Mouse (Mus musculus): Measurements from ENCODE around the gene Btg1. TPM values are rescaled to one million over a fixed set of nuclear protein-coding genes. Genes with fewer than 3 reads are reported as not detected.

Gene Btg1
- polyA plus RNA-seq, 1 experiment from 2014 or later = 69.5 TPM

GRCm38 (mm10) chr10:96592089-96592488 is 24.7 kb upstream of the Btg1 start:
- no peak overlapping the region for H3K4me3 ChIP-seq
- H3K4me2 ChIP-seq (replicated peaks) = no peak overlapping the region
- ATAC-seq (ENCODE audit: low FRiP score, low read depth) = no peak
- no peaks in the 10 kb centered on the region for H3K27me3 ChIP-seq (replicated peaks)
- no peak overlapping the region for H3K9ac ChIP-seq
- H3K27ac ChIP-seq = no peak overlapping the region
- H3K36me3 ChIP-seq = no peaks in the 10 kb centered on the region
- 73% methylated on average over 1 of the region's 2 CpGs for WGBS
- H3K4me1 ChIP-seq = no peaks in the 10 kb centered on the region
- H3K9me3 ChIP-seq = no peaks in the 10 kb centered on the region

- Histone ChIP-seq H3K4me2 (replicated peaks) (no peak overlapping the region), H3K4me3 (no peak overlapping the region), H3K9ac (no peak overlapping the region), H3K27ac (no peak overlapping the region), H3K27me3 (replicated peaks) (no peaks in the 10 kb centered on the region), H3K9me3 (no peaks in the 10 kb centered on the region), H3K4me1 (no peaks in the 10 kb centered on the region), H3K36me3 (no peaks in the 10 kb centered on the region)
- 86% methylated on average over 10 of the region's 10 CpGs for WGBS
- no peak for ATAC-seq (ENCODE audit: low FRiP score, low read depth)
Observed at GRCm38 (mm10) chr10:96595435-96596132, 21.2 kb upstream of the Btg1 start.

DNA sequence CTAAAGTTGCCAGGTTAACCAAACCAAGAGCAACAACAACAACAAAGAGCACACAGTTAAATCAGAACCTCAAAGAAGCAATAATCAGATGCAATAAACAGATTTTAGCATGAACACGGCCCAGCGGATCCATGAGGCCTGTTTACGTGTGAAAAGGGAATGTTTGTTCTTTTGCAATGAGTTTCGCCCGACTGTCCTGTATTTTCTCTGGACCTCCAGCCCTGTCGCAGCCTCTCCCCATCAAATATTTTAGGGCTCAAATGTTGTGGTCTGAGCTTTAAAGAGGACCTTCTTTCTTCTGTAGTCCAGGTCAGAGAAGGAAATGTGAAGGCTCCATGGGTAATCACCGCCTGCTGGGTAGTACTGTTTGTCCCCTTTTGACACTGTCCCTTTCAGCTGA is 20.4 kb upstream of the Btg1 start:
- ATAC-seq (ENCODE audit: low FRiP score, low read depth) = no peak
- 82% methylated on average over 7 of the region's 7 CpGs for WGBS
- Histone ChIP-seq H3K4me2 (replicated peaks) (no peak overlapping the region), H3K9ac (no peak overlapping the region), H3K4me1 (no peaks in the 10 kb centered on the region), H3K27ac (no peak overlapping the region), H3K27me3 (replicated peaks) (no peaks in the 10 kb centered on the region), H3K4me3 (no peak overlapping the region), H3K9me3 (no peaks in the 10 kb centered on the region), H3K36me3 (no peaks in the 10 kb centered on the region)

- 92% methylated on average over 5 of the region's 5 CpGs for WGBS
- ATAC-seq (ENCODE audit: low FRiP score, low read depth) = no peak
- Histone ChIP-seq H3K4me3 (no peak overlapping the region), H3K9me3 (no peaks in the 10 kb centered on the region), H3K4me1 (no peaks in the 10 kb centered on the region), H3K27ac (no peak overlapping the region), H3K4me2 (replicated peaks) (no peak overlapping the region), H3K27me3 (replicated peaks) (no peaks in the 10 kb centered on the region), H3K36me3 (no peaks in the 10 kb centered on the region), H3K9ac (no peak overlapping the region)
Observed at GRCm38 (mm10) chr10:96599641-96600040, 17.2 kb upstream of the Btg1 start.

GRCm38 (mm10) chr10:96601670-96602069 is 15.1 kb upstream of the Btg1 start:
- Histone ChIP-seq H3K9me3 (no peaks in the 10 kb centered on the region), H3K27ac (no peak overlapping the region), H3K27me3 (replicated peaks) (no peaks in the 10 kb centered on the region), H3K9ac (no peak overlapping the region), H3K36me3 (no peaks in the 10 kb centered on the region), H3K4me3 (no peak overlapping the region), H3K4me1 (no peaks in the 10 kb centered on the region), H3K4me2 (replicated peaks) (no peak overlapping the region)
- ATAC-seq (ENCODE audit: low FRiP score, low read depth) = no peak
- WGBS = 94% methylated on average over 4 of the region's 4 CpGs

- no peak overlapping the region for H3K27ac ChIP-seq
- H3K27me3 ChIP-seq (replicated peaks) = no peaks in the 10 kb centered on the region
- H3K4me2 ChIP-seq (replicated peaks) = no peak overlapping the region
- H3K4me1 ChIP-seq = no peaks in the 10 kb centered on the region
- H3K36me3 ChIP-seq = no peaks in the 10 kb centered on the region
- no peaks in the 10 kb centered on the region for H3K9me3 ChIP-seq
- H3K9ac ChIP-seq = no peak overlapping the region
- WGBS = 76% methylated on average over 3 of the region's 3 CpGs
- no peak overlapping the region for H3K4me3 ChIP-seq
- ATAC-seq (ENCODE audit: low FRiP score, low read depth) = no peak
Observed at GRCm38 (mm10) chr10:96602339-96602738, 14.5 kb upstream of the Btg1 start.

- no peaks in the 10 kb centered on the region for H3K9me3 ChIP-seq
- no peaks in the 10 kb centered on the region for H3K4me1 ChIP-seq
- H3K27ac ChIP-seq = no peak overlapping the region
- no peak overlapping the region for H3K4me2 ChIP-seq (replicated peaks)
- H3K9ac ChIP-seq = no peak overlapping the region
- no peak for ATAC-seq (ENCODE audit: low FRiP score, low read depth)
- H3K36me3 ChIP-seq = no peaks in the 10 kb centered on the region
- WGBS = 93% methylated on average over 1 of the region's 1 CpGs
- no peaks in the 10 kb centered on the region for H3K27me3 ChIP-seq (replicated peaks)
- no peak overlapping the region for H3K4me3 ChIP-seq
Observed at GRCm38 (mm10) chr10:96605168-96605567, 11.6 kb upstream of the Btg1 start.

GRCm38 (mm10) chr10:96605856-96606255 is 10.9 kb upstream of the Btg1 start:
- H3K36me3 ChIP-seq = no peaks in the 10 kb centered on the region
- no peaks in the 10 kb centered on the region for H3K9me3 ChIP-seq
- H3K27ac ChIP-seq = no peak overlapping the region
- H3K9ac ChIP-seq = no peak overlapping the region
- H3K27me3 ChIP-seq (replicated peaks) = no peaks in the 10 kb centered on the region
- no peak for ATAC-seq (ENCODE audit: low FRiP score, low read depth)
- WGBS = 88% methylated on average over 2 of the region's 2 CpGs
- no peak overlapping the region for H3K4me2 ChIP-seq (replicated peaks)
- no peak overlapping the region for H3K4me3 ChIP-seq
- no peaks in the 10 kb centered on the region for H3K4me1 ChIP-seq

DNA sequence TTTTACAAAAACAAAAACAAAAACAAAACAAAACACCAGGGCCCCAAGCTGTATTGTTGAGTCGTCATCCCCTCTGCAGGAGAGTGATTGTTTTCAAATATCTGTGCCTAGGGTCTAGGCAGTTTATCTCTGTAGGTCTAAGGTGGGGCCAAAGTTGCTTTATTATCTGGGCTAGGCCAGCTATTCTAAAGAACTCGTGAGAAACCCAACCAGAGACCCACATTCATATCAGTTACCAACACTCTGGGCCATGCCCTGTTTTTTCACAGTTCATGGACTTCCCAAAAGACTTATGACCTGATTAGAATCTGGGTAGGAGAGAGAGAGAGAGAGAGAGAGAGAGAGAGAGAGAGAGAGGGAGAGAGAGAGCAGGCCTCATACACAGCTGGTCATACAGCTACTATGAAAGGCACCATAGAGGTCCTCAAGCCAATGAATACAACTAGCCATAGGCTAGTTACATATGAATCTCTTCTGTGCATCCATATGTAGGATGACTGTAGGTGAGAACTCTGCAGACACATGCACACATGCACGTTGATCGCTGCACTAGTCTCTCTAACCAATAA is 9.1 kb upstream of the Btg1 start:
- H3K27ac ChIP-seq = no peak overlapping the region
- H3K9me3 ChIP-seq = no peaks in the 10 kb centered on the region
- H3K27me3 ChIP-seq (replicated peaks) = no peaks in the 10 kb centered on the region
- no peaks in the 10 kb centered on the region for H3K36me3 ChIP-seq
- H3K9ac ChIP-seq = no peak overlapping the region
- H3K4me2 ChIP-seq (replicated peaks) = no peak overlapping the region
- H3K4me3 ChIP-seq = no peak overlapping the region
- WGBS = 82% methylated on average over 4 of the region's 4 CpGs
- no peak for ATAC-seq (ENCODE audit: low FRiP score, low read depth)
- H3K4me1 ChIP-seq = no peaks in the 10 kb centered on the region

- Histone ChIP-seq H3K27ac (no peak overlapping the region), H3K4me1 (no peaks in the 10 kb centered on the region)
- WGBS = 87% methylated on average over 8 of the region's 8 CpGs
Observed at GRCm38 (mm10) chr10:96609356-96610345, 7.2 kb upstream of the Btg1 start.

GRCm38 (mm10) chr10:96616001-96616708 is 651 bp upstream of the Btg1 start:
- Histone ChIP-seq H3K27me3 (replicated peaks) (no peaks in the 10 kb centered on the region), H3K4me2 (replicated peaks) (peak overlapping the region; percentile 62), H3K36me3 (peaks cover 11% of the 10 kb centered on the region), H3K4me3 (peak overlapping the region; percentile 95), H3K27ac (peak overlapping the region; percentile 15; the same call in 1 of the 2 replicates), H3K9me3 (no peaks in the 10 kb centered on the region), H3K9ac (peak overlapping the region; percentile 53), H3K4me1 (peaks cover 5% of the 10 kb centered on the region)
- no peak for ATAC-seq (ENCODE audit: low FRiP score, low read depth)
- WGBS = 2% methylated on average over 24 of the region's 24 CpGs

More at GRCm38 (mm10) chr10:96609356-96610345, 7.2 kb upstream of the Btg1 start:
- H3K4me3 ChIP-seq = no peak overlapping the region
- no peaks in the 10 kb centered on the region for H3K36me3 ChIP-seq
- H3K4me2 ChIP-seq (replicated peaks) = no peak overlapping the region
- no peak for ATAC-seq (ENCODE audit: low FRiP score, low read depth)
- no peak overlapping the region for H3K9ac ChIP-seq
- no peaks in the 10 kb centered on the region for H3K27me3 ChIP-seq (replicated peaks)
- no peaks in the 10 kb centered on the region for H3K9me3 ChIP-seq

Measured in neural tube, embryonic 12.5 days (tissue).